Mouse (Mus musculus) C2C12 (cell line): ENCODE measurements around the gene Slc50a1.

Experiments
- CEBPB ChIP-seq: IDR thresholded peaks from one replicate; pipeline ENCODE4 v1.6.1; 2011; ENCODE audit warnings: low read depth, mild to moderate bottlenecking, control low read depth, moderate library complexity
- CTCF ChIP-seq: IDR thresholded peaks from one replicate; pipeline ENCODE4 v1.5.1; 2011; ENCODE audit not compliant: control insufficient read depth, insufficient read depth, insufficient read length
- MAX ChIP-seq: IDR thresholded peaks from one replicate; pipeline ENCODE4 v1.6.1; 2011; ENCODE audit warnings: mild to moderate bottlenecking, control low read depth
- MYOD1 ChIP-seq: IDR thresholded peaks from one replicate; pipeline ENCODE4 v1.6.1; 2011; ENCODE audit warnings: low read depth; ENCODE audit not compliant: control insufficient read depth, insufficient read length
- MYOG ChIP-seq: IDR thresholded peaks from one replicate; pipeline ENCODE4 v1.6.1; 2011; ENCODE audit not compliant: control insufficient read depth, insufficient read length; ENCODE audit errors: extremely low read depth
- USF1 ChIP-seq: IDR thresholded peaks from one replicate; pipeline ENCODE4 v1.6.1; 2011; ENCODE audit warnings: low read depth, mild to moderate bottlenecking, control low read depth, moderate library complexity

DNA sequence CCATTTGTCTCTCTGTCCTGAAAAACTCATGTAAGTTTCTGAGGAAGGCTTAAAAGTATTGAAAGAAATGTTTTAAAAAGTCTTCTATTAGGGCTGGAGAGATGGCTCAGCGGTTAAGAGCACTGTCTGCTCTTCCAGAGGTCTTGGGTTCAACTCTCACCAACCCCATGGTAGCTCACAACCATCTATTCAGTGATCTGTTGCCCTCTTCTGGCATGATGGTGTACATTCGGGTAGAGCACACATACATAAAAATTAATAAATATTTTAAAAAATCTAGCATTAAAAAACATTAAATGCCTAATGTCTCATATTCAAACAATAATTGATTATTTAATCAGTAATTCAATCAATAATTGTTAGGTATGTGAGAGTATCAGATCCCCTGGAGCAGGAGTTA lies 30.1 kb upstream of the Slc50a1 start:
- TF ChIP-seq MAX (no peak), USF1 (no peak), CTCF (no peak), CEBPB (no peak), MYOD1 (no peak), MYOG (no peak)
